Mouse (Mus musculus): ENCODE measurements around the gene Zfp414. TPM values are rescaled to one million over a fixed set of nuclear protein-coding genes. Genes with fewer than 3 reads are reported as not detected.

The Zfp414 gene
- polyA plus RNA-seq, 1 experiment from 2014 or later = 51.9 TPM

GRCm38 (mm10) chr17:33675452-33675851 lies 46.6 kb downstream of the Zfp414 start:
- Histone ChIP-seq H3K4me3 (ENCODE audit: low read depth, low read length) (no peak overlapping the region), H3K27me3 (replicated peaks; ENCODE audit: control insufficient read depth, insufficient read depth, low read length) (no peaks in the 10 kb centered on the region), H3K4me2 (ENCODE audit: low read depth, low read length) (no peak overlapping the region), H3K9me3 (ENCODE audit: control insufficient read depth, low read length) (no peaks in the 10 kb centered on the region), H3K27ac (replicated peaks; ENCODE audit: low read depth, low read length) (no peak overlapping the region), H3K36me3 (ENCODE audit: control insufficient read depth, insufficient read depth, low read length) (peaks cover 36% of the 10 kb centered on the region), H3K9ac (ENCODE audit: low read depth, low read length) (no peak overlapping the region), H3K4me1 (ENCODE audit: control insufficient read depth, insufficient read depth, low read length) (peaks cover 6% of the 10 kb centered on the region; the same call in 1 of the 2 replicates)
- ATAC-seq (ENCODE audit: low read depth) (no peak), DNase-seq (ENCODE audit: low spot score) (peak; percentile 82)

- no peaks in the 10 kb centered on the region for H3K27me3 ChIP-seq (replicated peaks; ENCODE audit: control insufficient read depth, insufficient read depth, low read length)
- peaks cover 35% of the 10 kb centered on the region for H3K36me3 ChIP-seq (ENCODE audit: control insufficient read depth, insufficient read depth, low read length)
- no peak overlapping the region for H3K4me3 ChIP-seq (ENCODE audit: low read depth, low read length)
- peaks cover 10% of the 10 kb centered on the region; the same call in 1 of the 2 replicates for H3K4me1 ChIP-seq (ENCODE audit: control insufficient read depth, insufficient read depth, low read length)
- no peak overlapping the region for H3K4me2 ChIP-seq (ENCODE audit: low read depth, low read length)
- WGBS = 94% methylated on average over 2 of the region's 2 CpGs
- no peaks in the 10 kb centered on the region for H3K9me3 ChIP-seq (ENCODE audit: control insufficient read depth, low read length)
- no peak overlapping the region for H3K27ac ChIP-seq (replicated peaks; ENCODE audit: low read depth, low read length)
- ATAC-seq (ENCODE audit: low read depth) (no peak), DNase-seq (ENCODE audit: low spot score) (no peak)
- H3K9ac ChIP-seq (ENCODE audit: low read depth, low read length) = no peak overlapping the region
Measured at GRCm38 (mm10) chr17:33676086-33676485, 47.2 kb downstream of the Zfp414 start.

DNA sequence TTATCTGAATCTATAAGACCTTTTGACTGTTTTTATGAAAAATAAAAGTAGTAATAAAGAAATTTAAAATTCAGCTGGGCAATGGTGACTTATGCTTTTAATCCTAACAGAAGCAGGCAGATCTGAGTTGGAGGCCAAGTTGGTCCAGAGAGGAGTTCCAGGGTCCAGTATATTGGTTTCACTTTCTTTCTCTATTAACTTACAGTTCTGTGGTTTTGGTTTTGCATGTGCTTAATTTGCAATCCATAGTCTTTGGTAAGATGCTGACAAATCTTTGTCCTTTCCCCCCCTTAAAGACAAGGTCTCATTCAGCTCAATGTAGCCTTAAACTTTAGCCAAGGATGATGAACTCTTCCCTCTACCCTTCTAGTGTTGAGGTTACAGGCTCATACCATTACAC lies 49.9 kb downstream of the Zfp414 start:
- Histone ChIP-seq H3K4me2 (ENCODE audit: low read depth, low read length) (no peak overlapping the region), H3K4me3 (ENCODE audit: low read depth, low read length) (no peak overlapping the region), H3K4me1 (ENCODE audit: control insufficient read depth, insufficient read depth, low read length) (peaks cover 37% of the 10 kb centered on the region), H3K9ac (ENCODE audit: low read depth, low read length) (no peak overlapping the region), H3K36me3 (ENCODE audit: control insufficient read depth, insufficient read depth, low read length) (peaks cover 50% of the 10 kb centered on the region), H3K27me3 (replicated peaks; ENCODE audit: control insufficient read depth, insufficient read depth, low read length) (no peaks in the 10 kb centered on the region), H3K9me3 (ENCODE audit: control insufficient read depth, low read length) (no peaks in the 10 kb centered on the region), H3K27ac (replicated peaks; ENCODE audit: low read depth, low read length) (no peak overlapping the region)
- no peak for DNase-seq (ENCODE audit: low spot score)
- no peak for ATAC-seq (ENCODE audit: low read depth)

Other genes with a start within 250 kb of the Zfp414 start
- 15.1 and 17.1 TPM in 2 replicates for gene Zfp101, start 234.4 kb upstream of the Zfp414 start, polyA plus RNA-seq (2014; fragmentation: Nextera tagmentation; extraction: Ambion mirVana)
- gene Actl9, start 196.2 kb upstream of the Zfp414 start, polyA plus RNA-seq (2014; fragmentation: Nextera tagmentation; extraction: Ambion mirVana) = not detected in 2 replicates
- 64.3 and 77.0 TPM in 2 replicates for gene Adamts10, start 104.9 kb upstream of the Zfp414 start, polyA plus RNA-seq (2014; fragmentation: Nextera tagmentation; extraction: Ambion mirVana)
- 4.1 and 5.8 TPM in 2 replicates for gene Myo1f, start 73.4 kb upstream of the Zfp414 start, polyA plus RNA-seq (2014; fragmentation: Nextera tagmentation; extraction: Ambion mirVana)
- gene Pram1, start 9.0 kb downstream of the Zfp414 start, polyA plus RNA-seq (2014; fragmentation: Nextera tagmentation; extraction: Ambion mirVana) = 1.1 TPM in 2 replicates
- 266 and 275 TPM in 2 replicates for gene Hnrnpm, start 57.8 kb downstream of the Zfp414 start, polyA plus RNA-seq (2014; fragmentation: Nextera tagmentation; extraction: Ambion mirVana)
- gene March2, start 89.6 kb downstream of the Zfp414 start, polyA plus RNA-seq (2014; fragmentation: Nextera tagmentation; extraction: Ambion mirVana) = 62.2 and 63.9 TPM in 2 replicates
- gene Rab11b, start 131.4 kb downstream of the Zfp414 start, polyA plus RNA-seq (2014; fragmentation: Nextera tagmentation; extraction: Ambion mirVana) = 156 and 181 TPM in 2 replicates
- gene Angptl4, start 152.7 kb downstream of the Zfp414 start, polyA plus RNA-seq (2014; fragmentation: Nextera tagmentation; extraction: Ambion mirVana) = 35.7 and 52.1 TPM in 2 replicates
- 38.7 and 39.4 TPM in 2 replicates for gene Kank3, start 181.4 kb downstream of the Zfp414 start, polyA plus RNA-seq (2014; fragmentation: Nextera tagmentation; extraction: Ambion mirVana)
- 1,198 and 1,307 TPM in 2 replicates for gene Rps28, start 195.5 kb downstream of the Zfp414 start, polyA plus RNA-seq (2014; fragmentation: Nextera tagmentation; extraction: Ambion mirVana)
- gene Ndufa7, start 195.5 kb downstream of the Zfp414 start, polyA plus RNA-seq (2014; fragmentation: Nextera tagmentation; extraction: Ambion mirVana) = 479 and 488 TPM in 2 replicates
- 60.5 and 62.3 TPM in 2 replicates for gene Cd320, start 214.0 kb downstream of the Zfp414 start, polyA plus RNA-seq (2014; fragmentation: Nextera tagmentation; extraction: Ambion mirVana)
- not detected in 2 replicates for gene Gm7029, start 244.7 kb downstream of the Zfp414 start, polyA plus RNA-seq (2014; fragmentation: Nextera tagmentation; extraction: Ambion mirVana)